Mouse (Mus musculus): ENCODE measurements around the gene Asic3. TPM values are rescaled to one million over a fixed set of nuclear protein-coding genes. Genes with fewer than 3 reads are reported as not detected.
A peak's percentile ranks its signal among the peaks of the same experiment; 100 is the strongest.
"Not testable (repeated sequence)": the region's sequence is repeated elsewhere in the genome, so short reads cannot be mapped to it uniquely, and the experiment has no call there.

Gene Asic3
- total and polyA plus RNA-seq, 2 experiments from 2014 or later: 0.05 to 0.59 TPM

GRCm38 (mm10) chr5:24389658-24390020 lies 23.6 kb upstream of the Asic3 start:
- Histone ChIP-seq H3K36me3 (ENCODE audit: insufficient read depth, low read length) (no peaks in the 10 kb centered on the region), H3K4me3 (ENCODE audit: low read depth, low read length) (no peak overlapping the region), H3K27ac (ENCODE audit: low read depth, low read length) (no peak overlapping the region), H3K4me2 (ENCODE audit: low read depth, low read length, poor library complexity, severe bottlenecking) (no peak overlapping the region), H3K9me3 (ENCODE audit: low read length) (no peaks in the 10 kb centered on the region), H3K4me1 (ENCODE audit: insufficient read depth, low read length) (peaks cover 13% of the 10 kb centered on the region), H3K9ac (replicated peaks; ENCODE audit: low read length, poor library complexity, severe bottlenecking) (no peak overlapping the region), H3K27me3 (ENCODE audit: insufficient read depth, low read length) (0 out of 2 replicates have a peak, but pooled peaks cover 7% of the 10 kb centered on the region)
- no peak for ATAC-seq (ENCODE audit: low FRiP score)
- TF ChIP-seq CTCF (IDR thresholded peaks at IDR 0.05): no peak
- 80% methylated on average over 4 of the region's 4 CpGs for WGBS
- no peak for DNase-seq (ENCODE audit: low spot score)

GRCm38 (mm10) chr5:24391864-24392263 lies 21.3 kb upstream of the Asic3 start, which contains the start of gene Atg9b:
Atg9b (minus strand) TSS chr5:24392143.
- no peak for DNase-seq (ENCODE audit: low spot score)
- Histone ChIP-seq H3K9me3 (ENCODE audit: low read length) (no peaks in the 10 kb centered on the region), H3K4me2 (ENCODE audit: low read depth, low read length, poor library complexity, severe bottlenecking) (no peak within 1 kb of the TSS), H3K4me1 (ENCODE audit: insufficient read depth, low read length) (peaks cover 13% of the 10 kb centered on the region), H3K9ac (replicated peaks; ENCODE audit: low read length, poor library complexity, severe bottlenecking) (no peak within 1 kb of the TSS), H3K27me3 (ENCODE audit: insufficient read depth, low read length) (0 out of 2 replicates have a peak, but pooled peaks cover 3% of the 10 kb centered on the region), H3K27ac (ENCODE audit: low read depth, low read length) (no peak within 1 kb of the TSS), H3K4me3 (ENCODE audit: low read depth, low read length) (no peak within 1 kb of the TSS), H3K36me3 (ENCODE audit: insufficient read depth, low read length) (no peaks in the 10 kb centered on the region)
- TF ChIP-seq CTCF (IDR thresholded peaks at IDR 0.05): no peak
- ATAC-seq (ENCODE audit: low FRiP score): no peak
- WGBS: 78% methylated on average over 7 of the region's 7 CpGs

- no peak overlapping the region for H3K4me3 ChIP-seq (ENCODE audit: low read depth, low read length)
- no peak overlapping the region for H3K9ac ChIP-seq (replicated peaks; ENCODE audit: low read length, poor library complexity, severe bottlenecking)
- no peak for ATAC-seq (ENCODE audit: low FRiP score)
- no peaks in the 10 kb centered on the region for H3K9me3 ChIP-seq (ENCODE audit: low read length)
- H3K36me3 ChIP-seq (ENCODE audit: insufficient read depth, low read length): no peaks in the 10 kb centered on the region
- 80% methylated on average over 7 of the region's 7 CpGs for WGBS
- no peak for TF ChIP-seq CTCF (IDR thresholded peaks at IDR 0.05)
- H3K4me1 ChIP-seq (ENCODE audit: insufficient read depth, low read length): 0 out of 2 replicates have a peak, but pooled peaks cover 6% of the 10 kb centered on the region
- H3K27me3 ChIP-seq (ENCODE audit: insufficient read depth, low read length): 0 out of 2 replicates have a peak, but pooled peaks cover 3% of the 10 kb centered on the region
- DNase-seq (ENCODE audit: low spot score): no peak
- no peak overlapping the region for H3K4me2 ChIP-seq (ENCODE audit: low read depth, low read length, poor library complexity, severe bottlenecking)
- no peak overlapping the region for H3K27ac ChIP-seq (ENCODE audit: low read depth, low read length)
Observed at GRCm38 (mm10) chr5:24392724-24393123, 20.5 kb upstream of the Asic3 start.

- Histone ChIP-seq H3K27ac (ENCODE audit: low read depth, low read length) (peak within 1 kb of the TSS; percentile 82), H3K9me3 (ENCODE audit: low read length) (no peaks in the 10 kb centered on the region), H3K27me3 (ENCODE audit: insufficient read depth, low read length) (0 out of 2 replicates have a peak, but pooled peaks cover 3% of the 10 kb centered on the region), H3K36me3 (ENCODE audit: insufficient read depth, low read length) (no peaks in the 10 kb centered on the region), H3K4me3 (ENCODE audit: low read depth, low read length) (peak within 1 kb of the TSS; percentile 50), H3K9ac (replicated peaks; ENCODE audit: low read length, poor library complexity, severe bottlenecking) (peak within 1 kb of the TSS; percentile 58), H3K4me1 (ENCODE audit: insufficient read depth, low read length) (no peaks in the 10 kb centered on the region), H3K4me2 (ENCODE audit: low read depth, low read length, poor library complexity, severe bottlenecking) (peak within 1 kb of the TSS; percentile 61)
- peak; percentile 85 for TF ChIP-seq CTCF (IDR thresholded peaks at IDR 0.05)
- 22% methylated on average over 7 of the region's 7 CpGs for WGBS
- peak; percentile 84 for DNase-seq (ENCODE audit: low spot score)
- no peak; the same call in 1 of the 2 replicates for ATAC-seq (ENCODE audit: low FRiP score)
Observed at GRCm38 (mm10) chr5:24393392-24393997, 19.7 kb upstream of the Asic3 start, which contains the start of gene Abcb8. Abcb8 (plus strand) TSS chr5:24393663.

- peak overlapping the region; percentile 82 for H3K27ac ChIP-seq (ENCODE audit: low read depth, low read length)
- peak overlapping the region; percentile 58 for H3K9ac ChIP-seq (replicated peaks; ENCODE audit: low read length, poor library complexity, severe bottlenecking)
- peak; percentile 83 for TF ChIP-seq CTCF (IDR thresholded peaks at IDR 0.05)
- peak overlapping the region; percentile 61 for H3K4me2 ChIP-seq (ENCODE audit: low read depth, low read length, poor library complexity, severe bottlenecking)
- DNase-seq (ENCODE audit: low spot score) (peak; percentile 97), ATAC-seq (ENCODE audit: low FRiP score) (peak; percentile 94)
- H3K27me3 ChIP-seq (ENCODE audit: insufficient read depth, low read length): 0 out of 2 replicates have a peak, but pooled peaks cover 3% of the 10 kb centered on the region
- H3K36me3 ChIP-seq (ENCODE audit: insufficient read depth, low read length): no peaks in the 10 kb centered on the region
- no peaks in the 10 kb centered on the region for H3K9me3 ChIP-seq (ENCODE audit: low read length)
- WGBS: under 1% methylated on average over 36 of the region's 36 CpGs
- no peaks in the 10 kb centered on the region for H3K4me1 ChIP-seq (ENCODE audit: insufficient read depth, low read length)
- peak overlapping the region; percentile 50 for H3K4me3 ChIP-seq (ENCODE audit: low read depth, low read length)
Observed at GRCm38 (mm10) chr5:24394165-24394894, 18.9 kb upstream of the Asic3 start.

GRCm38 (mm10) chr5:24396254-24396653 lies 16.9 kb upstream of the Asic3 start:
- not testable (repeated sequence) for H3K27me3 ChIP-seq (ENCODE audit: insufficient read depth, low read length); H3K9me3 ChIP-seq (ENCODE audit: low read length); H3K9ac ChIP-seq (replicated peaks; ENCODE audit: low read length, poor library complexity, severe bottlenecking); H3K4me2 ChIP-seq (ENCODE audit: low read depth, low read length, poor library complexity, severe bottlenecking); H3K4me3 ChIP-seq (ENCODE audit: low read depth, low read length); H3K27ac ChIP-seq (ENCODE audit: low read depth, low read length); H3K36me3 ChIP-seq (ENCODE audit: insufficient read depth, low read length); DNase-seq (ENCODE audit: low spot score); H3K4me1 ChIP-seq (ENCODE audit: insufficient read depth, low read length); ATAC-seq (ENCODE audit: low FRiP score)
- WGBS: 91% methylated on average over 6 of the region's 6 CpGs
- peak; percentile 18; the same call in 1 of the 2 replicates for TF ChIP-seq CTCF (IDR thresholded peaks at IDR 0.05)
